Mouse (Mus musculus): Measurements from ENCODE around the gene Scn1b.

- TF ChIP-seq CTCF (IDR thresholded peaks at IDR 0.05; ENCODE audit: extremely low read depth, insufficient read depth, insufficient read length, insufficient replicate concordance) (no peak), POLR2A (IDR thresholded peaks at IDR 0.05; ENCODE audit: low read depth, low read length) (no peak)
These were observed 41.6 kb upstream of the Scn1b start for GRCm38 (mm10) chr7:31168412-31168811.
